10 mouse cellular contexts compared by ENCODE assay signal in the genomic region with DNA sequence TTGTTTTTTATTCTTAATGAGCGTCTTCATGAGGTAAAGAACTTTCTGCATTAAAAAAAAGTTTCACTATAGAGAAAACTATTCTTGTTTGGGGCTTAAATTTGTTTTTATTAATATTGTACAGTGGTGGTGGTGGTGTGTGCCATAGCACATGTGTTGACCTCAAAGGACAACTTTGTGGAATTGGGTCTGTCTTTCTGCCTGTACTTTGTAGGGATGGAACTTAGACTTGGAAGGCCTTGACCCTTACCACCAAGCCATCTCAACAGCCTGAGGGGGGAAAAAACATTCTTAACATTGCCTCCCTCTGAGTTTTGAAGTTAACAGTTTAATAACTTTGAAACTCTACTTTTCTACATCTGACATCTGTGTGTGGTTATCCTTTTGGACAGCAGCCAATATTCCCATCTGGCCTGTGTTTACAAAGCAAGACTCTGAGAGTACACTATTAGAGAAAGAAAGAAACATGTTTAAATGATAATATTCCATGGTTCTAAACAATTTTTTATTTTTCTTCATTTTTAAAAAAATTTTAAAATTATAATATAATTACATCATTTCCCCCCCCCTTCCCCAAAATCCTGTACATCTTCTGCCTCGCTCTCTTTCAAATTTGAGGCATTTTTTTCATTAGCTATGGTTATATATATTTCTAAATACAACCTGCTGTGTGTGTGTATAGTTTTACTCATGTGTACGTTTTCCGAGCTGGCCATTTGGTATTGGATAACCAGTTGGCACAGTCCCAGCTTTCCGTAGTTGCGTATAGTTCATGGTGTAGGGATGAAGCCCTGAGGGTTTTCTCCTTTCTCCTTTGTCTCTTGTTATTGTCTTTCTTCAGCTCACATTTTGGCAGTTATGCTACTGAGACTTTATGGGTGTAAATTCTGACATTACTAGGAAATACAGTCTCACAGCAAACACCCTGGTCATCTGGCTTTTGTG. TPM values are rescaled to one million over a fixed set of nuclear protein-coding genes. Genes with fewer than 3 reads are reported as not detected.
DNase-seq lines count a peak whose midpoint lies in the region; ATAC-seq lines count a peak whose summit lies in the region.
"Had no signal": no experiment of that assay in that cellular context is flagged by ENCODE, and none has a peak within 500 bp of the region (broad histone marks: within the 10 kb centered on the region; RNA-seq: fewer than 3 reads in every experiment).

No protein-coding gene starts in this region.

- H3K9me3 ChIP-seq in kidney, embryonic 15.5 days (replicated peaks) = no peaks in the 10 kb centered on the region
- no peaks in the 10 kb centered on the region for H3K9me3 ChIP-seq in embryonic facial prominence, embryonic 13.5 days
- H3K9me3 ChIP-seq in lung, embryonic 16.5 days (ENCODE audit: control insufficient read depth, low read length) = no peaks in the 10 kb centered on the region

- H3K4me2 ChIP-seq in kidney, embryonic 15.5 days = no peak overlapping the region
- peak overlapping the region; percentile 16; the same call in 1 of the 2 replicates for H3K4me2 ChIP-seq in embryonic facial prominence, embryonic 13.5 days
- no peak overlapping the region for H3K4me2 ChIP-seq in lung, embryonic 16.5 days (ENCODE audit: low read depth, low read length)

- DNase-seq in cerebellum, postnatal 10 days = peak; percentile 69 to 72
- no peak for DNase-seq in cerebellum, adult 11-12 months
- DNase-seq in kidney, postnatal 4 days = peak; percentile 20 to 25
- DNase-seq in right cerebral cortex, postnatal 25 days = no peak
- no peak for DNase-seq in right cerebral cortex, postnatal 36 days (ENCODE audit: low spot score in 2 of 2)

- no peaks in the 10 kb centered on the region for H3K36me3 ChIP-seq in kidney, embryonic 15.5 days
- no peaks in the 10 kb centered on the region for H3K36me3 ChIP-seq in embryonic facial prominence, embryonic 13.5 days
- no peaks in the 10 kb centered on the region for H3K36me3 ChIP-seq in lung, embryonic 16.5 days (ENCODE audit: control insufficient read depth, insufficient read depth, low read length)

- H3K4me3 ChIP-seq in kidney, embryonic 15.5 days (replicated peaks) = no peak overlapping the region
- H3K4me3 ChIP-seq in embryonic facial prominence, embryonic 13.5 days = no peak overlapping the region
- no peak overlapping the region for H3K4me3 ChIP-seq in lung, embryonic 16.5 days (ENCODE audit: low read length)

- 67% methylated on average over 6 of the region's 6 CpGs for WGBS in kidney, embryonic 15.5 days
- WGBS in embryonic facial prominence, embryonic 13.5 days = 19% methylated on average over 6 of the region's 6 CpGs
- WGBS in lung, embryonic 16.5 days = 46% methylated on average over 6 of the region's 6 CpGs

- ATAC-seq in kidney, embryonic 15.5 days (replicated peaks; ENCODE audit: low FRiP score) = no peak
- peak; percentile 91 for ATAC-seq in embryonic facial prominence, embryonic 13.5 days (ENCODE audit: insufficient number of reproducible peaks, insufficient read depth, low FRiP score, low TSS enrichment, low read depth)
- ATAC-seq in lung, embryonic 16.5 days (ENCODE audit: low read depth) = peak; percentile 79; the same call in 1 of the 2 replicates

- no peak overlapping the region for H3K27ac ChIP-seq in kidney, embryonic 15.5 days
- H3K27ac ChIP-seq in embryonic facial prominence, embryonic 13.5 days = peak overlapping the region; percentile 98
- H3K27ac ChIP-seq in lung, embryonic 16.5 days (ENCODE audit: low read length) = peak overlapping the region; percentile 2; the same call in 1 of the 2 replicates

- no peaks in the 10 kb centered on the region for H3K4me1 ChIP-seq in kidney, embryonic 15.5 days
- H3K4me1 ChIP-seq in embryonic facial prominence, embryonic 13.5 days = peaks cover 30% of the 10 kb centered on the region
- H3K4me1 ChIP-seq in lung, embryonic 16.5 days (replicated peaks; ENCODE audit: control insufficient read depth, insufficient read depth, low read length) = peaks cover 4% of the 10 kb centered on the region

- H3K9ac ChIP-seq in kidney, embryonic 15.5 days = no peak overlapping the region
- no peak overlapping the region for H3K9ac ChIP-seq in embryonic facial prominence, embryonic 13.5 days
- no peak overlapping the region for H3K9ac ChIP-seq in lung, embryonic 16.5 days (ENCODE audit: low read length)

- H3K27me3 ChIP-seq in kidney, embryonic 15.5 days = no peaks in the 10 kb centered on the region
- no peaks in the 10 kb centered on the region for H3K27me3 ChIP-seq in embryonic facial prominence, embryonic 13.5 days
- no peaks in the 10 kb centered on the region for H3K27me3 ChIP-seq in lung, embryonic 16.5 days (ENCODE audit: control insufficient read depth, insufficient read depth, low read depth, low read length)

RNA-seq across cellular contexts. Expression of a gene that starts 2.0 kb away (rescaled TPM):
- polyA plus RNA-seq in kidney, embryonic 15.5 days (2015; fragmentation: Nextera tagmentation; extraction: Ambion mirVana) = not detected in 2 replicates
- not detected in 2 replicates for polyA plus RNA-seq in embryonic facial prominence, embryonic 13.5 days (2015; fragmentation: Nextera tagmentation; extraction: Ambion mirVana)
- 0.21 TPM in 1 of 2 replicates, not detected in the other for polyA plus RNA-seq in lung, embryonic 16.5 days (2015; fragmentation: Nextera tagmentation; extraction: Ambion mirVana)
- polyA plus RNA-seq: C2C12; gonadal fat pad, adult 2 months had no signal

RNA-seq across cellular contexts. Expression of a gene that starts 45.5 kb away (rescaled TPM):
- polyA plus RNA-seq in kidney, embryonic 15.5 days (2015; fragmentation: Nextera tagmentation; extraction: Ambion mirVana) = 0.16 and 0.28 TPM in 2 replicates
- polyA plus RNA-seq in embryonic facial prominence, embryonic 13.5 days (2015; fragmentation: Nextera tagmentation; extraction: Ambion mirVana) = 0.34 and 0.37 TPM in 2 replicates
- polyA plus RNA-seq in lung, embryonic 16.5 days (2015; fragmentation: Nextera tagmentation; extraction: Ambion mirVana) = 0.28 and 0.88 TPM in 2 replicates

RNA-seq across cellular contexts. Expression of a gene that starts 45.6 kb away (rescaled TPM):
- 51.1 and 52.9 TPM in 2 replicates for polyA plus RNA-seq in kidney, embryonic 15.5 days (2015; fragmentation: Nextera tagmentation; extraction: Ambion mirVana)
- polyA plus RNA-seq in embryonic facial prominence, embryonic 13.5 days (2015; fragmentation: Nextera tagmentation; extraction: Ambion mirVana) = 92.6 and 97.6 TPM in 2 replicates
- polyA plus RNA-seq in lung, embryonic 16.5 days (2015; fragmentation: Nextera tagmentation; extraction: Ambion mirVana) = 56.0 and 61.2 TPM in 2 replicates

Comparison
In these comparisons a context has a peak if more than half of its experiments do, and no peak if none do; other contexts are left out.
1. DNase-seq: peak in cerebellum, postnatal 10 days (2 of 2) and kidney, postnatal 4 days (2 of 2); none in cerebellum, adult 11-12 months (single experiment), right cerebral cortex, postnatal 25 days (single experiment) and right cerebral cortex, postnatal 36 days (0 of 2).